Mouse (Mus musculus): ENCODE results near the gene Olfr547. TPM values are rescaled to one million over a fixed set of nuclear protein-coding genes. Genes with fewer than 3 reads are reported as not detected.

Gene Olfr547
- polyA plus RNA-seq, 1 experiment from 2014 or later: not detected

DNA sequence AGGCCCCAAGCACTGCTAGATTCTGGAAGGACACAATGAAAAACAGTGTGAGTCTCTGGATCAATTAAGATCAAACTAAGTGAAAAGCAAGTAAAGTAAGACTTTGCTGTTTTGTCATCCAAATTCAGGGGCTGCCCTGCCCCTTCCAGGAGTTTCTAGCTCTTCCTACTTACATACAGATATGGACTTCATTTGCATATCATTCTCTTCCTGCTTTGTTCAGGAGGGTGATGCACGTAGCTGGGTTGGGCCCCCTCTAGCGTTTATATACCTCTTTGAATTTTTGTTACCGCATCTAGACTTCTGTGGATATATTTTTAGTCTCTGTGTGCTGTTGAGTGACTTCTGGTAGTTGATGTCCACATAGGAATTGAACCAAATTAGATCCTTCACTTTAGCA lies 6.7 kb downstream of the Olfr547 start:
- H3K27ac ChIP-seq (ENCODE audit: low read length): no peak overlapping the region
- H3K36me3 ChIP-seq (ENCODE audit: control insufficient read depth, insufficient read depth, low read length): no peaks in the 10 kb centered on the region
- H3K27me3 ChIP-seq (ENCODE audit: control insufficient read depth, insufficient read depth, low read length): no peaks in the 10 kb centered on the region
- no peak for ATAC-seq (ENCODE audit: insufficient number of reproducible peaks, insufficient read depth, low FRiP score, low read depth)
- no peaks in the 10 kb centered on the region for H3K4me1 ChIP-seq (ENCODE audit: control insufficient read depth, insufficient read depth, low read length)
- H3K9ac ChIP-seq (replicated peaks; ENCODE audit: low read depth, low read length): no peak overlapping the region
- WGBS: 58% methylated on average over 3 of the region's 3 CpGs
- no peak overlapping the region for H3K4me2 ChIP-seq (replicated peaks; ENCODE audit: low read depth, low read length)
- no peaks in the 10 kb centered on the region for H3K9me3 ChIP-seq (ENCODE audit: control insufficient read depth, low read depth, low read length)
- no peak overlapping the region for H3K4me3 ChIP-seq (ENCODE audit: low read depth, low read length)

- 88% methylated on average over 3 of the region's 3 CpGs for WGBS
- no peak within 1 kb of the TSS for H3K27ac ChIP-seq (ENCODE audit: low read length)
- no peak for ATAC-seq (ENCODE audit: insufficient number of reproducible peaks, insufficient read depth, low FRiP score, low read depth)
- H3K36me3 ChIP-seq (ENCODE audit: control insufficient read depth, insufficient read depth, low read length): no peaks in the 10 kb centered on the region
- no peaks in the 10 kb centered on the region for H3K9me3 ChIP-seq (ENCODE audit: control insufficient read depth, low read depth, low read length)
- H3K4me1 ChIP-seq (ENCODE audit: control insufficient read depth, insufficient read depth, low read length): no peaks in the 10 kb centered on the region
- H3K27me3 ChIP-seq (ENCODE audit: control insufficient read depth, insufficient read depth, low read length): no peaks in the 10 kb centered on the region
- H3K9ac ChIP-seq (replicated peaks; ENCODE audit: low read depth, low read length): no peak within 1 kb of the TSS
- H3K4me2 ChIP-seq (replicated peaks; ENCODE audit: low read depth, low read length): no peak within 1 kb of the TSS
- no peak within 1 kb of the TSS for H3K4me3 ChIP-seq (ENCODE audit: low read depth, low read length)
Observed at GRCm38 (mm10) chr7:102549570-102549969, 15.0 kb downstream of the Olfr547 start, which contains the start of gene Olfr549. Gene Olfr549 (plus strand): TSS chr7:102549870.

DNA sequence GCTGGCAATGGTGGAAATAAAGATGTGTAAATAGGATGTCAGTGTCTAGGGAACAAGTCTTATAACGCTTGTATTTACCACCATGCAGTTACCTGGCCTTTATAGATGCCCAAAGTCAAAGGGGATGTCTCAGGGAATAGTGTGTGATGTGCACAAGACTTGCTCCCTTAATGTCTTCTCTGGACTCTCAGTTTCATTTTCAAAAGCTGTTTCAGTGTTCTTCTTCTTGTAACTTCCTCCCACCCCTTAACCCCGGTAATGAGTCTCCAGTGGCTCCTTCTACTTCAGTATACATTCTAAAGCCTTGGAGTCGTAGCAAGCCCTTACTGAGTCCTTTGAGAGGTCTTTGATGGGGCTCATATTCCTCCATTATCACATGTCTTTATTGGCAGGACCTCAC lies 18.7 kb downstream of the Olfr547 start:
- H3K9ac ChIP-seq (replicated peaks; ENCODE audit: low read depth, low read length): no peak overlapping the region
- H3K27me3 ChIP-seq (ENCODE audit: control insufficient read depth, insufficient read depth, low read length): no peaks in the 10 kb centered on the region
- no peak for ATAC-seq (ENCODE audit: insufficient number of reproducible peaks, insufficient read depth, low FRiP score, low read depth)
- H3K4me1 ChIP-seq (ENCODE audit: control insufficient read depth, insufficient read depth, low read length): no peaks in the 10 kb centered on the region
- H3K36me3 ChIP-seq (ENCODE audit: control insufficient read depth, insufficient read depth, low read length): no peaks in the 10 kb centered on the region
- no peaks in the 10 kb centered on the region for H3K9me3 ChIP-seq (ENCODE audit: control insufficient read depth, low read depth, low read length)
- H3K27ac ChIP-seq (ENCODE audit: low read length): no peak overlapping the region
- 81% methylated on average over 3 of the region's 3 CpGs for WGBS
- H3K4me2 ChIP-seq (replicated peaks; ENCODE audit: low read depth, low read length): no peak overlapping the region
- H3K4me3 ChIP-seq (ENCODE audit: low read depth, low read length): no peak overlapping the region

DNA sequence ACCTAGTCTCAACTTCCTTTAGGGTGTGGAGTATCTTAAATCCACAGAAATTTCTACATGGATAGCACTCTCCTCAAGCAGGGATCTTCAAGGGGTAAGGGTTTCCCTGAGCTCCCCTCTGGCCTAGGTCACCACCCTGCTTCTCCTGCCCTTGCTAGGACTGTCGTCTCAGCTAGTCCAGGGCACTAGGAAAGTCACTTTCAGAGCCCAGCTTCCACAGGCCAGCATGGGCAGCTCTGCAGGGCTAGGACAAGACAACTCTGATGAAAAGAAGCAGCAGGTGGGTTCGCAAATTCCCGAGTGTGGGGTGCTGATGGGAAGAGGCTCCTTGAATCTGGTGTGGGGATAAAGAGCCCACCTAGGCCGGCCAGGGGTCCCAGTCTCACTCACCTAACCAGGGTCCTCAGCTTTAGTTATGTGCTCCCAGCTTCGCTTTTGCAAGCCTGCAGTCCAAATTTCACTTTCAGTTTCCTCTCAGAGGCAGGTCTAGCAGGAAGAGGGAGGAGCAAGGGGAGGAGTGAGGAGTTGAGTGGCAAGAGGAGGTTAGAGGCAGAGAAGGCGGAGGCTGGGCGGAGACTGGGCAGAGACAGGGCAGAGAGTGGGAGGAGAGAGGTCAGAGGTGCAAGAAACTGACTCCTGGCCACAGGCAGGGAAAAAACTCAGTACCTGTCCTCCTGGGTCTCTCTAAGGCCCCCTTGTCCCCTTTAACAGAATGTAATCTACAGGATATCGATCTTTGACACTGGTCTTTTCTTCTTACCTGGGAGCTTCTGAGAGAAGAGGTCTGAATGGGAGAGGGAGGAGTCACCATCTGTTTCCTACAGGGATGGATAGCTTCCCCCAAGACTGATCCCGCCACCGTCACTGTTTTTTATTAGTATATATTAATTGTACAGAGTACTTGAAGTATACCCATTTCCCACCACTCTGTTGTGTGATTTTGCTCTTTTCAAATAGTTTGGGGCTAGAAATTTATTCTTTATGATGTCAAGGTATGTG lies 30.7 kb downstream of the Olfr547 start, which contains the start of gene Trim21:
TSS of gene Trim21 (minus strand) at position 488 of the 999 bp plus-strand sequence.
- Histone ChIP-seq H3K4me2 (replicated peaks; ENCODE audit: low read depth, low read length) (peak within 1 kb of the TSS; percentile 54), H3K27me3 (ENCODE audit: control insufficient read depth, insufficient read depth, low read length) (no peaks in the 10 kb centered on the region), H3K9me3 (ENCODE audit: control insufficient read depth, low read depth, low read length) (no peaks in the 10 kb centered on the region), H3K4me3 (ENCODE audit: low read depth, low read length) (peak within 1 kb of the TSS; percentile 46), H3K4me1 (ENCODE audit: control insufficient read depth, insufficient read depth, low read length) (peaks cover 4% of the 10 kb centered on the region; the same call in 1 of the 2 replicates), H3K36me3 (ENCODE audit: control insufficient read depth, insufficient read depth, low read length) (no peaks in the 10 kb centered on the region), H3K9ac (replicated peaks; ENCODE audit: low read depth, low read length) (no peak within 1 kb of the TSS), H3K27ac (ENCODE audit: low read length) (no peak within 1 kb of the TSS)
- ATAC-seq (ENCODE audit: insufficient number of reproducible peaks, insufficient read depth, low FRiP score, low read depth): peak; percentile 96
- 19% methylated on average over 10 of the region's 10 CpGs for WGBS

DNA sequence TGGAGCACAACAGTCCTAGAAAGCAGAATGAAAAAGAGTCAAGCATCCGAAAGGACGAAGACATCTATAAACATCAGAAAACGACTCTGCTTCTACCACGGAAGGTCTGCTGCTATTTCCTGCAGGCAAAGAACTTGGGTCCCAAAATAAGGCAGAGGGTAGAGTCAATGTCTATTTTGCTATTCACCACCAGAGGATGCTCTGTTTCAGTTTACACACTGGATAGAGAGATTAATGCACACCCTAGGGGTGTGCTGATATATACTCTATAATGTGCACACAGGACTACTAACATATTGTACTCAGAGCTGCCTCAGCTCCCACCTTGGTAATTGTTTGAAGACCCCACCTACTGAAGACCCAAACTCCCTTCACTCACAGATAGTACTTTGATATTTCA lies 31.7 kb downstream of the Olfr547 start:
- Histone ChIP-seq H3K27me3 (ENCODE audit: control insufficient read depth, insufficient read depth, low read length) (no peaks in the 10 kb centered on the region), H3K9me3 (ENCODE audit: control insufficient read depth, low read depth, low read length) (no peaks in the 10 kb centered on the region), H3K9ac (replicated peaks; ENCODE audit: low read depth, low read length) (no peak overlapping the region), H3K36me3 (ENCODE audit: control insufficient read depth, insufficient read depth, low read length) (no peaks in the 10 kb centered on the region), H3K4me2 (replicated peaks; ENCODE audit: low read depth, low read length) (no peak overlapping the region), H3K4me3 (ENCODE audit: low read depth, low read length) (no peak overlapping the region), H3K27ac (ENCODE audit: low read length) (no peak overlapping the region), H3K4me1 (ENCODE audit: control insufficient read depth, insufficient read depth, low read length) (peaks cover 4% of the 10 kb centered on the region; the same call in 1 of the 2 replicates)
- 84% methylated on average over 4 of the region's 4 CpGs for WGBS
- ATAC-seq (ENCODE audit: insufficient number of reproducible peaks, insufficient read depth, low FRiP score, low read depth): no peak

- Histone ChIP-seq H3K4me1 (ENCODE audit: control insufficient read depth, insufficient read depth, low read length) (no peaks in the 10 kb centered on the region), H3K27ac (ENCODE audit: low read length) (no peak within 1 kb of the TSS), H3K4me3 (ENCODE audit: low read depth, low read length) (no peak within 1 kb of the TSS), H3K27me3 (ENCODE audit: control insufficient read depth, insufficient read depth, low read length) (no peaks in the 10 kb centered on the region), H3K36me3 (ENCODE audit: control insufficient read depth, insufficient read depth, low read length) (no peaks in the 10 kb centered on the region), H3K9ac (replicated peaks; ENCODE audit: low read depth, low read length) (no peak within 1 kb of the TSS), H3K9me3 (ENCODE audit: control insufficient read depth, low read depth, low read length) (no peaks in the 10 kb centered on the region), H3K4me2 (replicated peaks; ENCODE audit: low read depth, low read length) (no peak within 1 kb of the TSS)
- ATAC-seq (ENCODE audit: insufficient number of reproducible peaks, insufficient read depth, low FRiP score, low read depth): no peak
- 87% methylated on average over 8 of the region's 8 CpGs for WGBS
Observed at GRCm38 (mm10) chr7:102571142-102571541, 36.6 kb downstream of the Olfr547 start, which contains the start of gene Olfr550. Gene Olfr550 (plus strand): TSS chr7:102571442.

- Histone ChIP-seq H3K4me3 (ENCODE audit: low read depth, low read length) (no peak overlapping the region), H3K9ac (replicated peaks; ENCODE audit: low read depth, low read length) (no peak overlapping the region), H3K27ac (ENCODE audit: low read length) (no peak overlapping the region), H3K4me2 (replicated peaks; ENCODE audit: low read depth, low read length) (no peak overlapping the region), H3K4me1 (ENCODE audit: control insufficient read depth, insufficient read depth, low read length) (no peaks in the 10 kb centered on the region), H3K27me3 (ENCODE audit: control insufficient read depth, insufficient read depth, low read length) (no peaks in the 10 kb centered on the region), H3K36me3 (ENCODE audit: control insufficient read depth, insufficient read depth, low read length) (no peaks in the 10 kb centered on the region), H3K9me3 (ENCODE audit: control insufficient read depth, low read depth, low read length) (no peaks in the 10 kb centered on the region)
- WGBS: 73% methylated on average over 3 of the region's 3 CpGs
- ATAC-seq (ENCODE audit: insufficient number of reproducible peaks, insufficient read depth, low FRiP score, low read depth): no peak
Observed at GRCm38 (mm10) chr7:102573174-102573830, 38.8 kb downstream of the Olfr547 start.

DNA sequence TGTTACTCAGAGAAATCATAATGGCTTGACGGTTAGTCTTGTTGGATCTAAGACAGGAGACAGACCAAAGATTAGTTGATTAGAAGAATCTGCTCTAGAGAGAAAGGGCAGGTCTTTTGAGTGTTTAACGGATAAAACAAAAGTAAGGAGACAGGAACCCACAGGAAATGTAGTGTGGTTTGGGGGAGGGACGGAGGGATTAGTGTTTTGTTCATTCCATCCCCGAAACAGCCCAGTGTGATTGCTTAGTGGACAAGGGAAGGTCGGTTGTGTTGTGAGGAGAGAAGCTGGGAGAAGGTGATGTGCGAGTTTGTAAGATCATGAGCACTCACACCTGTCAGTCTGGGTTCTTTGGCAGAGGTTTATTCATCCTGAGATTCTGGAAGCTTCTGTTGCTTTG lies 41.4 kb downstream of the Olfr547 start:
- Histone ChIP-seq H3K9me3 (ENCODE audit: control insufficient read depth, low read depth, low read length) (no peaks in the 10 kb centered on the region), H3K27me3 (ENCODE audit: control insufficient read depth, insufficient read depth, low read length) (no peaks in the 10 kb centered on the region), H3K4me1 (ENCODE audit: control insufficient read depth, insufficient read depth, low read length) (no peaks in the 10 kb centered on the region), H3K4me2 (replicated peaks; ENCODE audit: low read depth, low read length) (no peak overlapping the region), H3K27ac (ENCODE audit: low read length) (no peak overlapping the region), H3K36me3 (ENCODE audit: control insufficient read depth, insufficient read depth, low read length) (no peaks in the 10 kb centered on the region), H3K4me3 (ENCODE audit: low read depth, low read length) (no peak overlapping the region), H3K9ac (replicated peaks; ENCODE audit: low read depth, low read length) (no peak overlapping the region)
- 66% methylated on average over 6 of the region's 6 CpGs for WGBS
- ATAC-seq (ENCODE audit: insufficient number of reproducible peaks, insufficient read depth, low FRiP score, low read depth): no peak
